Mouse (Mus musculus) neural tube, embryonic 12.5 days (tissue): ENCODE results near the gene Hdgf. TPM values are rescaled to one million over a fixed set of nuclear protein-coding genes. Genes with fewer than 3 reads are reported as not detected.
"Not testable (repeated sequence)": the region's sequence is repeated elsewhere in the genome, so short reads cannot be mapped to it uniquely, and the experiment has no call there.

Source experiments
- ATAC-seq: fragments of 200-750 bp; cut with Nextera tagmentation; 2 replicates; pipeline ENCODE4 v1.8.0; 2017; ENCODE audit warnings: low read depth, mild to moderate bottlenecking, moderate TSS enrichment, moderate library complexity; ENCODE audit not compliant: low FRiP score
- H3K27ac ChIP-seq: fragments of 300-500 bp; sonication (generic); 2 replicates; pipeline ENCODE4 v1.5.1; 2016
- H3K27me3 ChIP-seq: fragments of 300-500 bp; sonication (generic); replicated peaks from 2 replicates; pipeline ENCODE4 v1.6.1; 2016; ENCODE audit warnings: mild to moderate bottlenecking
- H3K36me3 ChIP-seq: fragments of 300-500 bp; sonication (generic); 2 replicates; pipeline ENCODE4 v1.6.1; 2016; ENCODE audit warnings: mild to moderate bottlenecking
- H3K4me1 ChIP-seq: fragments of 300-500 bp; sonication (generic); 2 replicates; pipeline ENCODE4 v1.6.1; 2016
- H3K4me2 ChIP-seq: fragments of 300-500 bp; sonication (generic); replicated peaks from 2 replicates; pipeline ENCODE4 v1.6.1; 2016; ENCODE audit warnings: mild to moderate bottlenecking
- H3K4me3 ChIP-seq: fragments of 300-500 bp; sonication (generic); 2 replicates; pipeline ENCODE4 v1.5.1; 2016
- H3K9ac ChIP-seq: fragments of 300-500 bp; sonication (generic); 2 replicates; pipeline ENCODE4 v1.6.1; 2016; ENCODE audit warnings: mild to moderate bottlenecking
- H3K9me3 ChIP-seq: fragments of 300-500 bp; sonication (generic); 2 replicates; pipeline ENCODE4 v1.6.1; 2016; ENCODE audit warnings: mild to moderate bottlenecking
- WGBS: fragments of 180-500 bp; shearing (Covaris S2); methylation state at CpG from one replicate; pipeline ENCODE4 v1.1.7; 2016; 5-methylcytosine and 5-hydroxymethylcytosine counted together
- polyA plus RNA-seq: library from polyadenylated mRNA; unstranded; fragments of >200 nt; fragmentation: Nextera tagmentation; extraction: Ambion mirVana; gene quantifications from 2 replicates; pipeline ENCODE4 v1.2.1, GENCODE M21; 2016

Hdgf gene
- polyA plus RNA-seq = 225 and 233 TPM in 2 replicates

- peak; percentile 95 for ATAC-seq
- H3K9ac ChIP-seq = peak within 1 kb of the TSS; percentile 94
- under 1% methylated on average over 56 of the region's 57 CpGs for WGBS
- H3K4me3 ChIP-seq = peak within 1 kb of the TSS; percentile 84
- H3K9me3 ChIP-seq = no peaks in the 10 kb centered on the region
- peak within 1 kb of the TSS; percentile 91 for H3K27ac ChIP-seq
- no peaks in the 10 kb centered on the region for H3K36me3 ChIP-seq
- peaks cover 38% of the 10 kb centered on the region for H3K4me1 ChIP-seq
- H3K4me2 ChIP-seq = peak within 1 kb of the TSS; percentile 96
- H3K27me3 ChIP-seq = no peaks in the 10 kb centered on the region
Measured at GRCm38 (mm10) chr3:87905880-87906485, at the start of gene Hdgf. Gene Hdgf, plus strand, starts transcription at chr3:87906321.

GRCm38 (mm10) chr3:87857666-87858065 is 48.5 kb upstream of the Hdgf start:
- no peak overlapping the region for H3K4me3 ChIP-seq
- peaks cover 58% of the 10 kb centered on the region for H3K36me3 ChIP-seq
- H3K9ac ChIP-seq = no peak overlapping the region
- no peak for ATAC-seq
- H3K4me2 ChIP-seq = no peak overlapping the region
- WGBS = 93% methylated on average over 8 of the region's 8 CpGs
- no peaks in the 10 kb centered on the region for H3K27me3 ChIP-seq
- no peaks in the 10 kb centered on the region for H3K9me3 ChIP-seq
- H3K27ac ChIP-seq = no peak overlapping the region
- no peaks in the 10 kb centered on the region for H3K4me1 ChIP-seq

- Histone ChIP-seq H3K27me3 (no peaks in the 10 kb centered on the region), H3K9ac (no peak overlapping the region), H3K4me1 (no peaks in the 10 kb centered on the region), H3K36me3 (peaks cover 74% of the 10 kb centered on the region), H3K27ac (no peak overlapping the region), H3K9me3 (no peaks in the 10 kb centered on the region), H3K4me2 (no peak overlapping the region), H3K4me3 (no peak overlapping the region)
- 50% methylated on average over 3 of the region's 3 CpGs for WGBS
- no peak for ATAC-seq
Measured at GRCm38 (mm10) chr3:87859813-87860212, 46.3 kb upstream of the Hdgf start.

GRCm38 (mm10) chr3:87864111-87864510 is 42.0 kb upstream of the Hdgf start:
- not testable (repeated sequence) for ATAC-seq, H3K4me1 ChIP-seq, H3K27ac ChIP-seq, H3K4me3 ChIP-seq, H3K9me3 ChIP-seq, H3K27me3 ChIP-seq, H3K9ac ChIP-seq, H3K4me2 ChIP-seq
- WGBS = 97% methylated on average over 4 of the region's 4 CpGs
- H3K36me3 ChIP-seq = peaks cover 83% of the 10 kb centered on the region

GRCm38 (mm10) chr3:87877730-87878129 is 28.4 kb upstream of the Hdgf start:
- Histone ChIP-seq H3K9me3 (no peaks in the 10 kb centered on the region), H3K4me2 (no peak overlapping the region), H3K27me3 (no peaks in the 10 kb centered on the region), H3K4me1 (no peaks in the 10 kb centered on the region), H3K9ac (no peak overlapping the region), H3K36me3 (peaks cover 16% of the 10 kb centered on the region), H3K4me3 (no peak overlapping the region), H3K27ac (no peak overlapping the region)
- no peak for ATAC-seq
- 94% methylated on average over 4 of the region's 4 CpGs for WGBS

GRCm38 (mm10) chr3:87884291-87884690 is 21.8 kb upstream of the Hdgf start:
- Histone ChIP-seq H3K4me3 (peak overlapping the region; percentile 100), H3K9me3 (peaks cover 4% of the 10 kb centered on the region; the same call in 1 of the 2 replicates), H3K27me3 (no peaks in the 10 kb centered on the region), H3K4me1 (peaks cover 17% of the 10 kb centered on the region), H3K9ac (peak overlapping the region; percentile 95), H3K27ac (no peak overlapping the region), H3K36me3 (peaks cover 10% of the 10 kb centered on the region), H3K4me2 (peak overlapping the region; percentile 95)
- 7% methylated on average over 3 of the region's 3 CpGs for WGBS
- no peak for ATAC-seq

- peak overlapping the region; percentile 100 for H3K4me3 ChIP-seq
- peaks cover 9% of the 10 kb centered on the region for H3K36me3 ChIP-seq
- H3K27me3 ChIP-seq = no peaks in the 10 kb centered on the region
- peaks cover 17% of the 10 kb centered on the region for H3K4me1 ChIP-seq
- under 1% methylated on average over 28 of the region's 28 CpGs for WGBS
- H3K4me2 ChIP-seq = peak overlapping the region; percentile 95
- H3K27ac ChIP-seq = peak overlapping the region; percentile 62; the same call in 1 of the 2 replicates
- H3K9ac ChIP-seq = peak overlapping the region; percentile 95
- peaks cover 4% of the 10 kb centered on the region; the same call in 1 of the 2 replicates for H3K9me3 ChIP-seq
- peak; percentile 11 for ATAC-seq
Measured at GRCm38 (mm10) chr3:87884708-87885251, 21.3 kb upstream of the Hdgf start.

- Histone ChIP-seq H3K4me3 (peak within 1 kb of the TSS; percentile 100), H3K27ac (peak within 1 kb of the TSS; percentile 62; the same call in 1 of the 2 replicates), H3K9me3 (peaks cover 4% of the 10 kb centered on the region; the same call in 1 of the 2 replicates), H3K9ac (peak within 1 kb of the TSS; percentile 95), H3K4me1 (peaks cover 17% of the 10 kb centered on the region), H3K36me3 (peaks cover 4% of the 10 kb centered on the region), H3K27me3 (no peaks in the 10 kb centered on the region), H3K4me2 (peak within 1 kb of the TSS; percentile 95)
- ATAC-seq = peak; percentile 99
- WGBS = under 1% methylated on average over 33 of the region's 33 CpGs
Measured at GRCm38 (mm10) chr3:87885281-87886003, 20.7 kb upstream of the Hdgf start, which contains the start of gene Prcc. Gene Prcc, minus strand, starts transcription at chr3:87885608.

- no peak overlapping the region for H3K9ac ChIP-seq
- ATAC-seq = peak; percentile 41
Measured at GRCm38 (mm10) chr3:87886004-87886365, 20.1 kb upstream of the Hdgf start.

GRCm38 (mm10) chr3:87886416-87886815 is 19.7 kb upstream of the Hdgf start:
- 0 out of 2 replicates have a peak, but pooled peaks have one; percentile 1 for ATAC-seq
- Histone ChIP-seq H3K27me3 (no peaks in the 10 kb centered on the region), H3K4me3 (no peak overlapping the region), H3K27ac (no peak overlapping the region), H3K9ac (no peak overlapping the region), H3K4me2 (peak overlapping the region; percentile 47), H3K9me3 (peaks cover 4% of the 10 kb centered on the region; the same call in 1 of the 2 replicates), H3K36me3 (no peaks in the 10 kb centered on the region), H3K4me1 (peaks cover 17% of the 10 kb centered on the region)
- 87% methylated on average over 6 of the region's 6 CpGs for WGBS

More at GRCm38 (mm10) chr3:87886004-87886365, 20.1 kb upstream of the Hdgf start:
- Histone ChIP-seq H3K36me3 (no peaks in the 10 kb centered on the region), H3K27ac (no peak overlapping the region), H3K4me2 (peak overlapping the region; percentile 47), H3K4me1 (peaks cover 17% of the 10 kb centered on the region), H3K9me3 (peaks cover 4% of the 10 kb centered on the region; the same call in 1 of the 2 replicates), H3K27me3 (no peaks in the 10 kb centered on the region), H3K4me3 (peak overlapping the region; percentile 100)
- 18% methylated on average over 10 of the region's 10 CpGs for WGBS

GRCm38 (mm10) chr3:87887400-87887799 is 18.7 kb upstream of the Hdgf start:
- not testable (repeated sequence) for H3K4me3 ChIP-seq, H3K4me2 ChIP-seq, H3K9ac ChIP-seq, H3K9me3 ChIP-seq, H3K27ac ChIP-seq, ATAC-seq, H3K27me3 ChIP-seq, H3K36me3 ChIP-seq
- WGBS = 89% methylated on average over 4 of the region's 4 CpGs
- H3K4me1 ChIP-seq = peaks cover 17% of the 10 kb centered on the region

GRCm38 (mm10) chr3:87891481-87891880 is 14.6 kb upstream of the Hdgf start:
- H3K9ac ChIP-seq = no peak overlapping the region
- H3K27me3 ChIP-seq = no peaks in the 10 kb centered on the region
- H3K27ac ChIP-seq = no peak overlapping the region
- H3K4me3 ChIP-seq = no peak overlapping the region
- H3K4me1 ChIP-seq = no peaks in the 10 kb centered on the region
- 67% methylated on average over 3 of the region's 3 CpGs for WGBS
- H3K36me3 ChIP-seq = no peaks in the 10 kb centered on the region
- ATAC-seq = no peak
- peaks cover 4% of the 10 kb centered on the region; the same call in 1 of the 2 replicates for H3K9me3 ChIP-seq
- H3K4me2 ChIP-seq = no peak overlapping the region
